Mouse (Mus musculus) C2C12 (cell line): ENCODE results near the gene Cdc42bpa.

Source experiments
- CEBPB ChIP-seq: IDR thresholded peaks from one replicate; pipeline ENCODE4 v1.6.1; 2011; ENCODE audit warnings: low read depth, mild to moderate bottlenecking, control low read depth, moderate library complexity
- CTCF ChIP-seq: IDR thresholded peaks from one replicate; pipeline ENCODE4 v1.5.1; 2011; ENCODE audit not compliant: control insufficient read depth, insufficient read depth, insufficient read length
- MYOG ChIP-seq: IDR thresholded peaks from one replicate; pipeline ENCODE4 v1.6.1; 2011; ENCODE audit not compliant: control insufficient read depth, insufficient read length; ENCODE audit errors: extremely low read depth
- USF1 ChIP-seq: IDR thresholded peaks from one replicate; pipeline ENCODE4 v1.6.1; 2011; ENCODE audit warnings: low read depth, mild to moderate bottlenecking, control low read depth, moderate library complexity

DNA sequence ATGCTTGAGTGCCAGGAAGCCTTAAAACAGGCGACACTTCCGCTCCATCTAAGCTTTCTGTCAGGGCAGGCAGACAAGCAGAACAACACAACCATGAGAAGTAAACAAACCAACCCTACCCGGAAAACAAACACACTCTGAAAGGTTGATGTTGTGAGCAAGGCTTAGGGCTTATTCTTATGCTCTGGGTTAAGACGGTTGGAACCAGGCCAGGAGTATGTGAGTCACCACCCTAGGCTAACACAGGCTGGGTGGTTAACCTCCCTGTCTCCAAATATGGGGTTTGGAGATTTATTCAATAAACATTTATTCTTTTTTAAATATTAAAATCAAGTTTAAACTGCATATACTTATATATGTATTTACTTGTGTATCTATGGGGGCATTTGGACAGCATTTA, 46.8 kb upstream of the Cdc42bpa start:
- TF ChIP-seq CTCF (no peak), MYOG (no peak), CEBPB (no peak), USF1 (no peak)
